Comparison of ENCODE assay signal across 8 mouse cellular contexts in genomic region chr12:80112852-80113551, GRCm38 (mm10). TPM values are rescaled to one million over a fixed set of nuclear protein-coding genes. Genes with fewer than 3 reads are reported as not detected.
A peak's percentile ranks its signal among the peaks of the same experiment; 100 is the strongest.
DNase-seq lines count a peak whose midpoint lies in the region; ATAC-seq lines count a peak whose summit lies in the region.

Gene Zfp36l1, minus strand, starts transcription at chr12:80113013.

- peak within 1 kb of the TSS; percentile 89 for H3K9ac ChIP-seq in hindbrain, embryonic 13.5 days

- peaks cover 37% of the 10 kb centered on the region for H3K27me3 ChIP-seq in hindbrain, embryonic 13.5 days

- peak within 1 kb of the TSS; percentile 64 for H3K4me3 ChIP-seq in hindbrain, embryonic 13.5 days
- H3K4me3 ChIP-seq in macrophage (ENCODE audit: inconsistent target): peak within 1 kb of the TSS; percentile 87

- no peaks in the 10 kb centered on the region for H3K36me3 ChIP-seq in hindbrain, embryonic 13.5 days
- H3K36me3 ChIP-seq in macrophage (ENCODE audit: inconsistent target): no peaks in the 10 kb centered on the region; the same call in 1 of the 2 replicates

- H3K4me1 ChIP-seq in hindbrain, embryonic 13.5 days (replicated peaks): peaks cover 52% of the 10 kb centered on the region

- DNase-seq in MEL-GATA-1-ER (ENCODE audit: extremely low read depth, low read depth): peak; percentile 96
- DNase-seq in c-Kit-positive CD71-positive TER-119-positive erythroid progenitor cells, embryonic 14.5 days (ENCODE audit: low spot score): peak; percentile 87
- DNase-seq in frontal cortex, postnatal 25 days (ENCODE audit: low spot score in 2 of 2): peak; percentile 53 to 63
- DNase-seq in layer of hippocampus, postnatal 36 days: peak; percentile 64 to 73
- peak; percentile 85 to 88 for DNase-seq in right cerebral cortex, postnatal 10 days (ENCODE audit: low spot score in 2 of 2)
- peak; percentile 92 for DNase-seq in urinary bladder, postnatal 25 days (ENCODE audit: low spot score)

- peak; percentile 6; the same call in 1 of the 2 replicates for ATAC-seq in hindbrain, embryonic 13.5 days (ENCODE audit: low FRiP score)

- H3K79me2 ChIP-seq in macrophage (ENCODE audit: inconsistent target): peaks cover 35% of the 10 kb centered on the region

- H3K9me3 ChIP-seq in hindbrain, embryonic 13.5 days: no peaks in the 10 kb centered on the region

- H3K27ac ChIP-seq in hindbrain, embryonic 13.5 days: peak within 1 kb of the TSS; percentile 94
- peak within 1 kb of the TSS; percentile 88 for H3K27ac ChIP-seq in macrophage

- WGBS in hindbrain, embryonic 13.5 days: under 1% methylated on average over 39 of the region's 42 CpGs
- 0% methylated on average over 31 of the region's 42 CpGs for WGBS in macrophage (ENCODE audit: missing documents)

- H3K4me2 ChIP-seq in hindbrain, embryonic 13.5 days: peak within 1 kb of the TSS; percentile 94

RNA-seq across cellular contexts. Expression of gene Zfp36l1, which starts in this region (rescaled TPM):
- polyA plus RNA-seq in hindbrain, embryonic 13.5 days (2015; fragmentation: Nextera tagmentation; extraction: Ambion mirVana): 44.6 and 53.1 TPM in 2 replicates
- total RNA-seq in layer of hippocampus, postnatal 36 days (2021): 10 to 100 TPM; 32.1 to 39.1 TPM
- total RNA-seq in macrophage (2018; cell fraction: chromatin; rRNA removed): 100 to 1,000 TPM in 6 of 26 experiments, 10 to 100 TPM in 19, 1 to 10 TPM in 1; 6.7 to 210 (median 76.2) TPM
- total RNA-seq in macrophage (2018; cell fraction: cytosol; rRNA removed): 100 to 1,000 TPM in 24 of 26 experiments, 10 to 100 TPM in 2; 33.3 to 619 (median 245) TPM
- total RNA-seq in macrophage (2018; cell fraction: nucleus; rRNA removed): 100 to 1,000 TPM in 23 of 26 experiments, 10 to 100 TPM in 3; 53.7 to 541 (median 230) TPM
- 99.2 to 134 TPM (median 127 TPM) in 3 replicates for polyA plus RNA-seq in macrophage (2018)

Comparison
In these comparisons a context has a peak if more than half of its experiments do, and no peak if none do; other contexts are left out.
1. Peak in every context shown above with its lines: DNase-seq, ATAC-seq, H3K4me3 ChIP-seq and H3K27ac ChIP-seq.